Mouse (Mus musculus) neural tube, embryonic 13.5 days (tissue): ENCODE results near the gene Dmc1. TPM values are rescaled to one million over a fixed set of nuclear protein-coding genes. Genes with fewer than 3 reads are reported as not detected.

Experiments used
- ATAC-seq: fragments of 200-750 bp; cut with Nextera tagmentation; 2 replicates; pipeline ENCODE4 v1.8.0; 2017; ENCODE audit warnings: low read depth, mild to moderate bottlenecking, moderate TSS enrichment, moderate library complexity
- H3K27ac ChIP-seq: fragments of 300-500 bp; sonication (generic); replicated peaks from 2 replicates; pipeline ENCODE4 v1.5.1; 2015; ENCODE audit warnings: moderate library complexity, mild to moderate bottlenecking, inconsistent platforms
- H3K27me3 ChIP-seq: fragments of 300-500 bp; sonication (generic); 2 replicates; pipeline ENCODE4 v1.6.1; 2015; ENCODE audit warnings: mild to moderate bottlenecking, inconsistent platforms
- H3K36me3 ChIP-seq: fragments of 300-500 bp; sonication (generic); 2 replicates; pipeline ENCODE4 v1.6.1; 2015; ENCODE audit warnings: mild to moderate bottlenecking, inconsistent platforms
- H3K4me1 ChIP-seq: fragments of 300-500 bp; sonication (generic); replicated peaks from 2 replicates; pipeline ENCODE4 v1.6.1; 2015; ENCODE audit warnings: inconsistent platforms
- H3K4me2 ChIP-seq: fragments of 300-500 bp; sonication (generic); 2 replicates; pipeline ENCODE4 v1.6.1; 2015; ENCODE audit warnings: inconsistent platforms, mild to moderate bottlenecking, moderate library complexity
- H3K4me3 ChIP-seq: fragments of 300-500 bp; sonication (generic); 2 replicates; pipeline ENCODE4 v1.5.1; 2015; ENCODE audit warnings: mild to moderate bottlenecking, inconsistent platforms
- H3K9ac ChIP-seq: fragments of 300-500 bp; sonication (generic); 2 replicates; pipeline ENCODE4 v1.6.1; 2015; ENCODE audit warnings: moderate library complexity, mild to moderate bottlenecking, inconsistent platforms
- H3K9me3 ChIP-seq: fragments of 300-500 bp; sonication (generic); 2 replicates; pipeline ENCODE4 v1.6.1; 2016; ENCODE audit warnings: inconsistent platforms
- WGBS: fragments of 180-500 bp; shearing (Covaris S2); methylation state at CpG from one replicate; pipeline ENCODE4 v1.1.7; 2015; 5-methylcytosine and 5-hydroxymethylcytosine counted together
- polyA plus RNA-seq: library from polyadenylated mRNA; unstranded; fragments of >200 nt; fragmentation: Nextera tagmentation; extraction: Ambion mirVana; gene quantifications from 2 replicates; pipeline ENCODE4 v1.2.1, GENCODE M21; 2015

The Dmc1 gene
- polyA plus RNA-seq, 1 experiment from 2014 or later, result 1.1 TPM

DNA sequence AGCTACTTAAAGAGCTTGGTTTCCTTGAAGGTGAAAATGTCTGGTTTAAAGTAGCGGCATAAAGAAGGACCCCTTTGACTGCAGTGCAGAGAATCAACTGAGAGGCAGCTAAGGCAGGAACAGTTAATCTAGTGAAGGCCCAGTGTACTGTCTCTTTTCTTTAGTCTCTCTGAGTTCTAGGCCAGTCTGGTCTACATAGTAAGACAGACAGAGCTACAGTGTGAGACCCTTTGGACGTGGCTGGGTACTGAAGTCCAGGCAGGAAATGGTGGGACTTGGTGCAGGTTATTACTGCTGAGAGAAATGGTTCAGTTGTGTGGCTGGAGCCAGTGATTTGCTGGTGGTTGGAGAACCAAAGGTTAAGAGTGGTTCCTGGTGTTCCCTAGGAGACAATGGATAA is 56.7 kb downstream of the Dmc1 start:
- peaks cover 6% of the 10 kb centered on the region for H3K27me3 ChIP-seq
- H3K9me3 ChIP-seq, result no peaks in the 10 kb centered on the region
- ATAC-seq, result no peak
- WGBS, result 95% methylated on average over 2 of the region's 2 CpGs
- H3K9ac ChIP-seq, result no peak overlapping the region
- no peak overlapping the region for H3K4me3 ChIP-seq
- no peak overlapping the region for H3K27ac ChIP-seq
- peaks cover 28% of the 10 kb centered on the region for H3K4me1 ChIP-seq
- H3K36me3 ChIP-seq, result peaks cover 12% of the 10 kb centered on the region
- no peak overlapping the region for H3K4me2 ChIP-seq

DNA sequence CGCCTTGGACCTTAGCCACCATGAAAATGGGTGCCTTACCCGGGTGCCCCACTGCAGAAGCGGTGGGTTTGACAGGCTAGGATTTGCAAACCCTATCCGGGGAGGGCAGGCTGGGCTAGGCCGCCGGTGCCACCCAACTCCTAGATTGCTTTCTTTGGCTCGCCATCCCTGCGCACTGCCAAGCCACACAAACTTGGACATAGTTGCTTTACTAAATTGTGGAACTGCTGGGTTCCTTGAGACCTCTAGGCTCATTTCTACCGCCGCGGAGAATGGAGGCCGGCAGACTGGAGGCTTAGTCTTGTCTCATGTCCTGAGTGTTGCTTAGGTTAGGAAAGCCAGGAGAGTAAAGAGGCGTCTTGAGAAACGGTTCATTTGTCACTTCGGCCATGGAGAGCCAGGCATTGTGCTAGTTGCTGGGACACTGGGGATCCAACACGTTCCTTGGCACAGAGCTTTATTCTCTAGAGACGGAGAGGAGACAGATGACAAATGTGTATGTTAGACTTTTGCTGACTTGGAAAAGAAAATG is 57.6 kb downstream of the Dmc1 start:
- Histone ChIP-seq H3K4me1 (peaks cover 32% of the 10 kb centered on the region), H3K4me2 (peak overlapping the region; percentile 59), H3K4me3 (peak overlapping the region; percentile 85), H3K36me3 (peaks cover 20% of the 10 kb centered on the region), H3K9ac (peak overlapping the region; percentile 71), H3K9me3 (no peaks in the 10 kb centered on the region), H3K27me3 (peaks cover 6% of the 10 kb centered on the region; the same call in 1 of the 2 replicates), H3K27ac (peak overlapping the region; percentile 98)
- peak; percentile 25 for ATAC-seq
- WGBS, result 75% methylated on average over 17 of the region's 17 CpGs

DNA sequence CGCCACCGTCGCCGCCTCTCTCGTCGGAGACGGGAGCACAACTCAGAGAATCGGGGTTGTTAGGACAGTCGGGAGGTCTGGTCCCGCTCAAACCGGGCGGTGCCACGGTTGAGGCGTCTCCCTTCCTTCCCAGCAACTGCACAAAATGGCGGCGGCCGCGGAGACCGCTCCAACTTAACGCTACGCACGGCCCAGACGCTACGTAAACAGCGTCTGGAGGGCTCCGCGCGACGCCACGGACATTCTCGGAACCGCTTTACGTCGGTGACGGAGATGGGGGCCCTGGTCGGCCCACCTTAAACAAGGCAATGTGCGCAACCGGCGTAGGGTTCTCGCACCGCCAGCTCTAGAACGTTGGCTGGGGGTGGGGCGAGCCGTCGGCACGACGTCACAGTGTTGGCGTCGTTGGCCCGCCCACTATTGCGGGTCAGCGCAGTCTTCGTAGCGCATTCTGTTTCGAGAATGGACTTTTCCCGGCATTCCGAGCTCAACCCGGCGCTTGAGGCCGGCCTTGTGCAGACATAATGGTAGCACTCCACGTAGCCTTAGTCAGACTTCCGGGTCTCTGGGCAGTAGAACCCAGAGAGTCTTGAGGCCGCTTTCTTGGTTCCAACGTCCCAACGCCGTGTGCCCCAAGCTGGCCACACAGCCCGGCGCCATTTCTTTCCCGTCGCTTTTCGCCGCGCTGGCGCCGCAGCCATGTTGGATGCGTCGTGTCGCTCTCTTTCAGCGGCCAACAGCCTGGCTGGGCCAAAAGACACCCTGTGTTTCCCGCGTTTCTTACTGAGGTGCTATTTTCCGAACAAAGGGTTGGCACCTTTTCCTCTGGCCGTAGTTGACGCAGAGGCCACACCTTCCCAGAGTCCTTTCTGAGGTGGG is 58.3 kb downstream of the Dmc1 start, which contains the start of gene Ddx17:
Gene Ddx17, minus strand, starts transcription at position 332 of the 879 bp plus-strand sequence.
- H3K4me2 ChIP-seq, result peak within 1 kb of the TSS; percentile 98
- peaks cover 34% of the 10 kb centered on the region for H3K4me1 ChIP-seq
- H3K27ac ChIP-seq, result peak within 1 kb of the TSS; percentile 98
- peaks cover 27% of the 10 kb centered on the region for H3K36me3 ChIP-seq
- H3K9me3 ChIP-seq, result no peaks in the 10 kb centered on the region
- ATAC-seq, result peak; percentile 98
- peak within 1 kb of the TSS; percentile 99 for H3K9ac ChIP-seq
- H3K4me3 ChIP-seq, result peak within 1 kb of the TSS; percentile 85
- 2% methylated on average over 84 of the region's 84 CpGs for WGBS
- peaks cover 6% of the 10 kb centered on the region; the same call in 1 of the 2 replicates for H3K27me3 ChIP-seq

DNA sequence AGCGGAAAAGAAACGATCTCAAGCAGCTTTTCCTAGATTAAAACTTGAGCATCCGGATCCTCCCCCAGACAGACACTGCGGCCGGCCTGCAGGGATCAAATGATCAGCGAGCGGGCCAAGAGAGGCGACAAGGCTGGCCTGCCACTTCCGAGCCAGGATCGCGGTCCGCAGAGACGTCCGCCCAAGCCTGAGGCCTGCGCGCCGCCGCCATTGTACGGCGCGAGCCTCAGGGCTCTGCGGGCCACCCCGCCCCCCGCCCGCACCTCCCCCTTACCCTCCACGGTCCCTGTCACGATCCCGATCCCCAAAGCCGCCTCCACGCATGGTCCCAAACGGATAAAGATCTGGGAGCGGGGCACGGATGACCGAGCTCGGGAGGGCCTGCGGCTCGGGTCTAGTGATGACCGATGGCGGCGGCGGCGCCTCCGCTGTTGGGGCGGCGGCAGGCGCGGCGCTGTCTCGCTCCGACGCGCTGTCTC is 58.9 kb downstream of the Dmc1 start:
- peaks cover 39% of the 10 kb centered on the region for H3K4me1 ChIP-seq
- H3K27me3 ChIP-seq, result peaks cover 6% of the 10 kb centered on the region; the same call in 1 of the 2 replicates
- 1% methylated on average over 51 of the region's 52 CpGs for WGBS
- H3K9me3 ChIP-seq, result no peaks in the 10 kb centered on the region
- peak overlapping the region; percentile 98 for H3K27ac ChIP-seq
- peak overlapping the region; percentile 85 for H3K4me3 ChIP-seq
- H3K9ac ChIP-seq, result peak overlapping the region; percentile 99
- peaks cover 33% of the 10 kb centered on the region for H3K36me3 ChIP-seq
- peak overlapping the region; percentile 98 for H3K4me2 ChIP-seq
- peak; percentile 80 for ATAC-seq

DNA sequence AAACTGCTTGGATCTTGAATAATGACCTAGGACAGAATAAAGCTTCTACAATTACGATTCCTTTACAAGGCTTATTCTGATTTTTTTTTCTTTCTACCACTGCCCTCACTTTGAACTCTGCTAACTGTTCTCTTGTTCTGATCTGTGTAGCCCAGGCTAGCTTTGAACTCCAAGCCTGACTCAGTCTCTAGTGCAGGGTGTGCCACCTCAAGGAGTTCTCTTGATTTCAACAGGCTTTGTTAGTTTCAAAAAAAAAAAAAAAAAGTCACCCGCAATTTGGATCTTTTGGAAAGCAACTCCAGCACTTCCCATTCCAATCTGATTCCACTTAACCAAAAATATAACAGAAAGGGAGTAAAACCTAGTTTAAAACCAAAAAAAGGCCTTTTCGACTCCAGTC is 59.4 kb downstream of the Dmc1 start:
- Histone ChIP-seq H3K4me3 (peak overlapping the region; percentile 85), H3K9ac (peak overlapping the region; percentile 99), H3K9me3 (no peaks in the 10 kb centered on the region), H3K27me3 (peaks cover 6% of the 10 kb centered on the region; the same call in 1 of the 2 replicates), H3K36me3 (peaks cover 38% of the 10 kb centered on the region), H3K27ac (peak overlapping the region; percentile 98), H3K4me2 (peak overlapping the region; percentile 98), H3K4me1 (peaks cover 39% of the 10 kb centered on the region)
- WGBS, result 4% methylated on average over 3 of the region's 3 CpGs
- ATAC-seq, result no peak

DNA sequence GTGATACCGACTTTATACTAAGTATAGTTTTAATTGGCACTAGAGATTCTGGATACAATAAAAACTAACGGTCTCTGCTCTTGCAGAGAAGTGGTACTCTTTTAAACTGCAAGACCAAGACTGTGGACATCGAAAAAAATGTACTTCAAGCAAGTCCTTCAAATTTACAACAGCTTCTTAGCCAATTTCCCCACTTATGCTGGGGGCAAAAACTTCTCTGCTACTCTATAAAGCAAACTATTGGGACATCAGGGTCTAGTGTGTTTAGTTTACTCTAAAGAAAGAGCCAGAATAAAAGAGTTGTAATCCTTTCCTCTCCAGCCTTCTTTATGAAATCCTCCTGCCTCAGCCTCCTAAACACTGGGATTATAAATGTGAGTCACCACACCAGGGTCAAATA is 60.9 kb downstream of the Dmc1 start:
- ATAC-seq, result no peak
- Histone ChIP-seq H3K27me3 (no peaks in the 10 kb centered on the region), H3K4me1 (peaks cover 39% of the 10 kb centered on the region), H3K4me2 (peak overlapping the region; percentile 98), H3K36me3 (peaks cover 53% of the 10 kb centered on the region), H3K27ac (no peak overlapping the region), H3K9me3 (no peaks in the 10 kb centered on the region), H3K4me3 (peak overlapping the region; percentile 85), H3K9ac (no peak overlapping the region; the same call in 1 of the 2 replicates)
- 96% methylated on average over 3 of the region's 3 CpGs for WGBS

DNA sequence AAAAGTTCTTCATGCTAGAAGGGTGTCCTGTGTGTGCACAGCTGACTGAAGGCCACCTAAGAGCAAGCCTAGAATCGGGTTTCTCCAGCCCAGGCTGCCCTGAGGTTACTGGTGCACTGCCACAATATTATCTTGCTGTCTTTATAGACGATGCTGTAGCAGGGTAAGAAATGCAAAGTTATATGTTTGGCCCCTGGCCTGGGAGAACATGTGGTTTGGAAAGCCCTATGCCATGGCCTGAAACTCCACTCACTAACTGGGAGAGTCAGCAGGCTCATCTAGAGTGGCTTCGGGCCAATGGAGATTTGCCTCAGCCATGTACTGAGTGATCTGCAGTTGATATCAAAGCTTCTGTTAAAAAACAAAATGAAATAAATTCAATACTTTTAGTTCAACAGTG is 71.1 kb downstream of the Dmc1 start:
- Histone ChIP-seq H3K9me3 (no peaks in the 10 kb centered on the region), H3K9ac (no peak overlapping the region), H3K27ac (no peak overlapping the region), H3K4me1 (peaks cover 5% of the 10 kb centered on the region; the same call in 1 of the 2 replicates), H3K4me3 (no peak overlapping the region), H3K27me3 (no peaks in the 10 kb centered on the region), H3K36me3 (peaks cover 100% of the 10 kb centered on the region), H3K4me2 (no peak overlapping the region)
- WGBS, result 88% methylated on average over 3 of the region's 3 CpGs
- ATAC-seq, result no peak

DNA sequence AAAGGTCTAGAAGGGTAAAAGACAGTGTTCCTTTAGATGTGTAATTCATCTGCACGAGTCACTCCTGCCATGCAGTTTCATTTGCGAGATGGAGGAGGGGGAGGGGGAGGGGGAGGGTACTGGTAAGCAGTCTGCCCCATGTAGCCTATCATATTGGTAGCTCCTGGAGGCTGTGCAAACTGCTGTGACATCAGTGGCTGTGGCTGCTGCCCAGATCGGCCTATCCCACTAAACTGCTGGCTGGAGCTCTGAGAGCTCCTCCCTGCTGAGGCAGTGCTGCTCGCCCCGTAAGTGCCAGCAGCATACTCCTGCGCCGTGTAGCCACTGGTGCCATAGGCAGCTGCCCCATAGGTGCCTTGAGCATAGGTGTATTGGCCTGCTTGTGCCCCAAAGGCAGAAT is 75.0 kb downstream of the Dmc1 start:
- Histone ChIP-seq H3K9me3 (no peaks in the 10 kb centered on the region), H3K4me2 (no peak overlapping the region), H3K4me3 (no peak overlapping the region), H3K36me3 (peaks cover 91% of the 10 kb centered on the region), H3K27me3 (no peaks in the 10 kb centered on the region), H3K9ac (no peak overlapping the region), H3K4me1 (no peaks in the 10 kb centered on the region), H3K27ac (no peak overlapping the region)
- 79% methylated on average over 7 of the region's 7 CpGs for WGBS
- ATAC-seq, result no peak

DNA sequence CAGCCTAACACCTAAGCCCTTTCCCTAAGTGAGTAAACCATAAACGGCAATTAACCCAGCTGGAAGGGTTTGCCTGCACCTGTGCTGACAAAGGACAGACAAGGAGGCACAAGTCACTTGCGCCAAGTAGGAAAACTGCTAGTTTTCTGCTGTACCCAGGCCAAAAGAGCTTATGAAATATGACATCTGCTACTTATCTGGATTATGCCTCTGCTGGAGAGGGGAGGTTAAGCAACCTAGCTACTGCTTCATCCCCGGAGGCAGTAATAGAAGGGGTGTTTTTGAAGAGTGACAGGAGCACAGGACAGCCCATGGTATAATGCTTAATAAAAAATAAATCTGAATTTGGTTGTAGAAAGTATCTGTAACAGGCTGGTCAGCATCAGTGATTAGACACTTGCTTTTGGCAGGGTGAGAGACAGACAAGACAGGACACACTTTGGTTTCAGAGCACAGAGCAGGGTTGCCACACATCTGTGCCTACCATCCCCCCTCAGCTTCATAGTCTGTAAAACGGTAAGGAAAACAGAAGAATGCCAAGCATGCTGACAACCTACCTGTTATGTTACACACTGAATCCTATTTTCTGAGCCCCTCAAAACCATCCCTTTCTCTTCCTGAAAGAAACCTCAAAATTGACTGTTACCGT is 76.8 kb downstream of the Dmc1 start:
- ATAC-seq, result no peak
- H3K4me1 ChIP-seq, result no peaks in the 10 kb centered on the region
- no peaks in the 10 kb centered on the region for H3K27me3 ChIP-seq
- H3K36me3 ChIP-seq, result peaks cover 72% of the 10 kb centered on the region
- H3K9ac ChIP-seq, result no peak overlapping the region
- H3K4me3 ChIP-seq, result no peak overlapping the region
- WGBS, result 81% methylated on average over 5 of the region's 5 CpGs
- H3K27ac ChIP-seq, result no peak overlapping the region
- no peak overlapping the region for H3K4me2 ChIP-seq
- H3K9me3 ChIP-seq, result no peaks in the 10 kb centered on the region

DNA sequence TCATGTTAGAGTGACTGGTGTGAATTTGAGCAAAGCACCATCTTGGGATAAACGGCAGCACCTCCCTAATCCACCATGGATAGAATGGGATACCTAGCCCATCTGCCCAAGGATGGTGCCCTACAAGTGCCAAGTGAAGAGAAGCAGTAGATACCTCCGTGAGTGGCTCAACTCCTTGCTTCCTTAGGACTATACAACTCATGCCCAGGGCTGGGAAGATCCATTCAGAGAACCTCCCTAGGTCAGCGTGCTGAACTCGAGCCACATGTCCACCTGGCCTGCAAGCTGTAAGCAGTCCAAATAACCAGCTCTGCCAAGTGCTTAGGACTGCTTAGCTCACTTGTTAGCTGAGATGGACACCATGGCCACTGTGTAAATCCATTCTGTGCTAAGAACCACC is 77.7 kb downstream of the Dmc1 start:
- no peak overlapping the region for H3K4me3 ChIP-seq
- no peaks in the 10 kb centered on the region for H3K9me3 ChIP-seq
- H3K36me3 ChIP-seq, result peaks cover 63% of the 10 kb centered on the region
- no peaks in the 10 kb centered on the region for H3K4me1 ChIP-seq
- no peak overlapping the region for H3K27ac ChIP-seq
- H3K9ac ChIP-seq, result no peak overlapping the region
- no peaks in the 10 kb centered on the region for H3K27me3 ChIP-seq
- WGBS, result 84% methylated on average over 4 of the region's 4 CpGs
- no peak for ATAC-seq
- no peak overlapping the region for H3K4me2 ChIP-seq

DNA sequence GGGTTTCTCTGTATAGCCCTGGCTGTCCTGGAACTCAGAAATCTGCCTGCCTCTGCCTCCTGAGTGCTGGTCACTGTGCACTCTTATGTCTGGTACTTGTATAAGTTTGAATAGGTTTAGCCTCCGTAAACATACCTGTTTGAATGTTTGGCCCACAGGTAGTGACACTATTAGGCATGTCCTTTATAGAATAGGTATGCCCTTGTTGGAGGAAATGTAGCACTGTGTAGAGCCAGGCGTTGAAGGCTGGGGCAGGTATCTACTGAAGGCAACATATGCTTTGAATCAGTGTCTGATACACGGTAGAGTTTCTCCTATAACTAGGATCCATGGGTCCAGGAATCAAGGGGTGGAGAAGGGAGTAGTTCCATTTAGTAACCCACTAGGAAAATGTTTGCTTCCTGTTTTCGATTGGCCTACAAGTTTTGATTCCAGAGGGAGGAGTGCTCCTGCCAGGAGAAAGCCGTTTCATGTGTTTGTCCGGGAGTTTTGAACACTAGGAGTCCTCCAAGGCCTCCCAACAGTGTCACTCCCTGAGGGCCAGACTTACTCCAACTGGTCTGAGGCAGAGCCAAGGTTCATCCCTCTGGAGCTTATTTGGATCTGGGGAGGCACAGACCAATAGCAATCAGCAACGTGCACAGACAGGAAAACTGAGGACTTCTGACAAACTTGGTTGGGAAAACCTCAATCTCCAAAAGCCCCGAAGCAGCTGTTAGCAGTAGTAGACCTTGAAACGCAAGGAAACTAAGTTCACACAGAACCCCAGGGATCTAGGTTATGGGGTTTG is 78.7 kb downstream of the Dmc1 start:
- H3K9me3 ChIP-seq, result no peaks in the 10 kb centered on the region
- H3K36me3 ChIP-seq, result peaks cover 53% of the 10 kb centered on the region
- no peak overlapping the region for H3K4me2 ChIP-seq
- H3K4me3 ChIP-seq, result no peak overlapping the region
- H3K9ac ChIP-seq, result no peak overlapping the region
- no peaks in the 10 kb centered on the region for H3K27me3 ChIP-seq
- 67% methylated on average over 9 of the region's 9 CpGs for WGBS
- no peaks in the 10 kb centered on the region for H3K4me1 ChIP-seq
- no peak for ATAC-seq
- H3K27ac ChIP-seq, result no peak overlapping the region
